Mouse (Mus musculus) heart, adult 18-20 months (tissue): Measurements from ENCODE around the gene Platr25. TPM values are rescaled to one million over a fixed set of nuclear protein-coding genes. Genes with fewer than 3 reads are reported as not detected.
"Not testable (repeated sequence)": the region's sequence is repeated elsewhere in the genome, so short reads cannot be mapped to it uniquely, and the experiment has no call there.

Experiments used
- DNase-seq, 2 experiments: peaks; one replicate each; pipeline ENCODE4 v3.0.0; 2021 to 2022; ENCODE audit warnings: mixed read lengths in 1 of 2
- long read RNA-seq, 2 experiments: library from polyadenylated mRNA; stranded (forward); transcript quantifications; one replicate each; pipeline ENCODE4 v2.0.0; 2021
- microRNA-seq, 2 experiments: library from miRNA; unstranded; fragments of <30 nt; microRNA quantifications; one replicate each; pipeline ENCODE4 v1.2.0; 2022
- total RNA-seq, 2 experiments: library from RNA; stranded (reverse); gene quantifications; 2 replicates each; pipeline ENCODE4 v1.2.3; 2021

Platr25 gene
- total RNA-seq, result 1 to 10 TPM; 2.1 to 2.6 TPM
- long read RNA-seq, experiment 1, partial matches to known transcripts, result 0 of 1 reads
- long read RNA-seq, experiment 1, other reads (novel, unspliced or antisense), result 1 of 1 reads
- long read RNA-seq, experiment 2, result 0 reads

DNA sequence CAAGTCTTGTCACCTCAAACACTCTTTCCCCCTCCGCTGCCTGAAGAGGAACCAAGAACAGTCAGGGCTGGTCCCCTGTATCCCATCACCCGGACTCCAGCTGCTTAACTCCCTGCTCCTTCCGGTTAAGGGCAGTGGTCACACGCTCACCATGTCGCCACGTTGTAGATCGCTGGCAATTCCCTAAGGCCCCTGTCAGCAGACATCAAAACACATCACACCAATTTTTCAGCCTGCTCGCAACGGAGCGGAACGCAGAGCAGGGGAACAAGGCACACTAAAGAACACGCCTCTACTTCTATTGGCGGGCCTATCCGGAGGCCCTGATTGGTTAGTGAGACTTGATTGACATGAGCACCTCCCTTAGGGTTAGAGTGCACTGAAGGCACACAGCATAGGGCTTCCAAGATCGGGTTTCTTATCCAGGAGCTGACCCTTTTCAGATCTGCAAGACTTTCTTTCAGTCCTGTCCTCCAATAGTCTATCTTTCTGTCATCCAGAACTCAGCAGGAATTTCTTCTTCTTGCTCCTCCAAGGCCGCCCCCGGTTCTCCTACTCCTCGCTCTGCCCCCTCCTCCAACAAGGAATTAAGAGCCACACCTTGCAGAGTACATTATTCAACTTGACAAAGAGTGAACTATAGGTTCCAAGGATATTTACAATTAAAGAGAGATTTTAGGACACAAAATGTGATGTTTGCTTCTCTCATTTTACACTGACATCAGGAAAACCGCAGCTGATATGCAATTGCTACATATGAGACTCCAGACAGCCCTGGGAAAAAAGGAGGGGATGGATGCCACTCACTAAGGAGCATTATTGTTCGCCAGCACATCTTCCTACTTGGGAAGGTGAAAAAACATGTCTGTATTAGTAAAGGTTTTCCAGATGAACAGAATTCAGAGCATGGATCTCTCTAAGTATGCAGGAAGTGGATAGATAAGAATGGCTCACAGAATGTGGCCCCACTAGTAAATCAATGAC lies at the start of gene Platr25:
Gene Platr25 (minus strand): TSS at position 278 of the 984 bp plus-strand sequence.
- DNase-seq, result peak; percentile 67 to 76

DNA sequence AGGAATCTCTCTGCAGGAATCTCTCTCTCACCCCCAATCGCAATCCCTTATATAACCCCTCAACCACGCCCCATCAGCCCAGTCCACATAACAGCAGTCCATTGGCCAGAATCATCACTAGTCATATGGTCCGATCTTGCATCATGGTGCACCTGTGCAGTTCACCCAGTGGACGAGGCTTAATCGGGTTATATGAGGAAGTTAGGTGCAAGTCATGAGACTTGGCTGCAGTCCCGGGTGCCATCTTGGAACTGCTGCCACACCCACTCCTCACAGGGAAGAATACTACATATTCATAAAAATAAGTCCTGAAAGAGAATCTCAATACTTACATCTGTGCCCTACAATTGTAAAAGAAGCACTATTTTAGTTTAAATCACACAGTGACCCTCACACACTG lies 47.5 kb upstream of the Platr25 start:
- not testable (repeated sequence) for DNase-seq

DNA sequence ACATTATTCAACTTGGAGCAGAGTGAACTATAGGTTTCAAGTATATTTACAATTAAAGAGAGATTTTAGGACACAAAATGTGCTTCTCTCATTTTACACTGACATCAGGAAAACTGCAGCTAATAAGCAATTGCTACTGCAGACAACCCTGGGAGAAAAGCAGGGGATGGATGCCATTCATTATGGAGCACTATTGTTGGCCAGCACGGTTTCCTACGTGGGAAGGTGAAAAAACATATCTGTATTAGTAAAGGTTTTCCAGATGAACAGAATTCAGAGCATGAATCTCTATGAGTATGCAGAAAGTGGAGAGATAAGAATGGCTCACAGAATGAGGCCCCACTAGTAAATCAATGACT lies 25.6 kb upstream of the Platr25 start:
- not testable (repeated sequence) for DNase-seq

DNA sequence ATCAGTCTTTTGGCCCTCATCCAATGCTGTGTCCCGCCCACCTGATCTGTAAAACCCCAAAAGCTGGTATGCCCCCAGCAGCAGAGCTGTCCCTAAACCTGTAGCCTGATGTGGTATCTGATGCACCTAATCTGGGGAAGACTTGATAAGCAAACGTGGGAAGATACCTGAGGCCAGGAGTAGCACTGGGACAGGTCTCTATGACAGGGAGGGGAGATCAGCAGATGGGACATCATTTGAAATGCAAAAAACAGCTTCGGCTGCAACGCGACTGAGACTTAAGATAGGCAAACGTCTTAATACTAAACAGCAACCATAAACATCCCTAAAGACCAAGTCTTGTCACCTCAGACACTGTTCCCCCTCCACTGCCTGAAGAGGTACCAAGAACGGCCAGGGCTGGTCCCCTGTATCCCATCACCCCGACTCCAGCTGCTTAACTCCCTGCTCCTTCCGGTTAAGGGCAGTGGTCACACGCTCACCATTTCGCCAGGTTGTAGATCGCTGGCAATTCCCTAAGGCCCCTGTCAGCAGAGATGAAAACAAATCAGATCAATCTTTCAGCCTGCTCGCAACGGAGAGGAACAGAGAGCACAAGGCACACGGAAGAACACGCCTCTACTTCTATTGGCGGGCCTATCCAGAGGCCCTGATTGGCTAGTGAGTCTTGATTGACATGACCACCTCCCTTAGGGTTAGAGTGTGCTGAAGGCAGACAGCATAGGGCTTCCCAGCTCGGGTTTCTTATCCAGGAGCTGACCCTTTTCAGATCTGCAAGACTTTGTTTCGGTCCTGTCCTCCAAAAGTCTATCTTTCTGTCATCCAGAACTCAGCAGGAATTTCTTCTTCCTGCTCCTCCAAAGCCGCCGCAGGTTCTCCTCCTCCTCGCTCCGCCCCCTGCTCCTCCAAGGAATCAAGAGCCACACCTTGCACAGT lies 25.0 kb upstream of the Platr25 start, which contains the start of gene Gm5141:
Gene Gm5141 (minus strand): TSS at position 610 of the 936 bp plus-strand sequence.
- peak; percentile 55 to 75 for DNase-seq

DNA sequence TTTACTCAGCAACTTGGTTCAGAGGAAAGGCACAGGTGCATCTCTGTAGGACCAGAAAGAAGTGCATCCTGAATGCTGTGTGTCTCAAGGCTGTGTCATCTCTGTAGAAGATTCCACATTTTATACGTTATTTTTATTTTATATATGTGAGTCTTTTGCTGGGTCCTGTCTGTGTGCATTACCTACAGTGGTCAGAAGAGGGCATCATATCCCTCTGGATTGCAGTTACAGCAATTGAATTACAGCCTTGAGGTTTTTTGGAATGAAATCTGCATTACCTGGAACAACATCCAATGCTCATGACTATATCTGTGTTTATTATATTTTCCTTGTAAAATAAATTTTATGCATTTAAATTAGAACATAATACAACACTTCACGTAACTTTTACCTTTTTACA lies 3.3 kb upstream of the Platr25 start:
- DNase-seq, result peak; percentile 2 to 21

DNA sequence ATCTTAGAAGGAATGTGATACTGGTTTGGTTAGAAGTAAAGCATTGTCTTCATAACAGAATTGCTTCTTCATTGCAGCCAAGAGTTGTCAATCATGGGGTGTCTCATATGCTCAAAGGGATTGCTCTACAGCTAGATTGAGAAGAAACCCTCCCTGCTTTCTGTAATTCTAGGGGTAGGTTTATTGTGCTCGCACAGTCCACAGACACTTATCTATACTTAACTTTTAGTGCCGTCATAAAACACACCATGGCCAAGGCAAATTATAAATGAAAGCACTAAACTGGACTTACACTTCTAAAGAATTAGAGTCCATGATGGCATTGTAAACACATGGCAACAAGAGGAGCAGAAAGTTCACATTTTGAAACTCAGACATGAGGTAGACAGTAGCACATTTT lies 27.2 kb downstream of the Platr25 start:
- DNase-seq, result no peak

DNA sequence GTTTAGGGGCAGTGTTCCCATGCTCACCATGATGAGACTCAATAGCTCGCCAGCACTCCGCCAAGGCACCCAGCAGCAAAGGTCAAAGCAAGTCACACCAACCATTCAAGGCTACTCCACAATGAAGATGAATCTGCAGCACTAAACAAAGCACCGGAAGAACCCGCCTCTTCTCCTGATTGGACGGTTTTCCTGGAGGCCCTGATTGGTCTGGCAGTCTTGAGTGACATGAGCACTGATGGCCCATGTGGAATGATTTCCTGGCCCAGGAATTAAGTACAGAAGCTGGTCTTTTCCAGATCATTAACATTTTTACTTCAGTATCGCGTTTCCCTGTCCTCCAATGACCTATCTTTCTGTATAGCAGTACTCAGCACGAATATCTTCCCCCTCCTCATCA lies 47.9 kb downstream of the Platr25 start:
- not testable (repeated sequence) for DNase-seq

DNA sequence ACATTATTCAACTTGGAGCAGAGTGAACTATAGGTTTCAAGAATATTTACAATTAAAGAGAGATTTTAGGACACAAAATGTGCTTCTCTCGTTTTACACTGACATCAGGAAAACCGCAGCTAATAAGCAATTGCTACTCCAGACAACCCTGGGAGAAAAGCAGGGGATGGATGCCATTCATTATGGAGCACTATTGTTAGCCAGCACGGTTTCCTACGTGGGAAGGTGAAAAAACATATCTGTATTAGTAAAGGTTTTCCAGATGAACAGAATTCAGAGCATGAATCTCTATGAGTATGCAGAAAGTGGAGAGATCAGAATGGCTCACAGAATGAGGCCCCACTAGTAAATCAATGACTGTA lies 75.2 kb downstream of the Platr25 start:
- DNase-seq, result not testable (repeated sequence)

DNA sequence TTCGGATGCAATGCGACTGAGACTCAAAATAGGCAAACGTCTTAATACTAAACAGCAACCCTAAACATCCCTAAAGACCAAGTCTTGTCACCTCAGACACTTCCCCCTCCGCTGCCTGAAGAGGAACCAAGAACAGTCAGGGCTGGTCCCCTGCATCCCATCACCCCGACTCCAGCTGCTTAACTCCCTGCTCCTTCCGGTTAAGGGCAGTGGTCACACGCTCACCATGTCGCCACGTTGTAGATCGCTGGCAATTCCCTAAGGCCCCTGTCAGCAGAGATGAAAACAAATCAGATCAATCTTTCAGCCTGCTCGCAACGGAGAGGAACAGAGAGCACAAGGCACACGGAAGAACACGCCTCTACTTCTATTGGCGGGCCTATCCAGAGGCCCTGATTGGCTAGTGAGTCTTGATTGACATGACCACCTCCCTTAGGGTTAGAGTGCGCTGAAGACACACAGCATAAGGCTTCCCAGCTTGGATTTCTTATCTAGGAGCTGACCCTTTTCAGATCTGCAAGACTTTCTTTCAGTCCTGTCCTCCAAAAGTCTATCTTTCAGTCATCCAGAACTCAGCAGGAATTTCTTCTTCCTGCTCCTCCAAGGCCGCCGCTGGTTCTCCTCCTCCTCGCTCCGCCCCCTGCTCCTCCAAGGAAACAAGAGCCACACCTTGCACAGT lies 75.8 kb downstream of the Platr25 start:
- peak; percentile 59 for DNase-seq

DNA sequence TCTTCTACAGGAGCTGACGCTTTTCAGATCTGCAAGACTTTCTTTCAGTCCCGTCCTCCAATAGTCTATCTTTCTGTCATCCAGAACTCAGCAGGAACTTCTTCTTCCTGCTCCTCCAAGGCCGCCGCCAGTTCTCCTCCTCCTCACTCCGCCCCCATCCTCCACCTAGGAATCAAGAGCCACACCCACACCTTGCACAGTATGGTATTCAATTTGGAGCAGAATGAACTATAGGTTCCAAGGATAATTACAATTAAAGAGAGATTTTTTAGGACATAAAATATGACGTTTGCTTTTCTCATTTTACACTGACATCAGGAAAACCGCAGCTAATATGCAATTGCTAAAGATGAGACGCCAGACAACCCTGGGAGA lies 107.2 kb downstream of the Platr25 start:
- DNase-seq, result no peak

DNA sequence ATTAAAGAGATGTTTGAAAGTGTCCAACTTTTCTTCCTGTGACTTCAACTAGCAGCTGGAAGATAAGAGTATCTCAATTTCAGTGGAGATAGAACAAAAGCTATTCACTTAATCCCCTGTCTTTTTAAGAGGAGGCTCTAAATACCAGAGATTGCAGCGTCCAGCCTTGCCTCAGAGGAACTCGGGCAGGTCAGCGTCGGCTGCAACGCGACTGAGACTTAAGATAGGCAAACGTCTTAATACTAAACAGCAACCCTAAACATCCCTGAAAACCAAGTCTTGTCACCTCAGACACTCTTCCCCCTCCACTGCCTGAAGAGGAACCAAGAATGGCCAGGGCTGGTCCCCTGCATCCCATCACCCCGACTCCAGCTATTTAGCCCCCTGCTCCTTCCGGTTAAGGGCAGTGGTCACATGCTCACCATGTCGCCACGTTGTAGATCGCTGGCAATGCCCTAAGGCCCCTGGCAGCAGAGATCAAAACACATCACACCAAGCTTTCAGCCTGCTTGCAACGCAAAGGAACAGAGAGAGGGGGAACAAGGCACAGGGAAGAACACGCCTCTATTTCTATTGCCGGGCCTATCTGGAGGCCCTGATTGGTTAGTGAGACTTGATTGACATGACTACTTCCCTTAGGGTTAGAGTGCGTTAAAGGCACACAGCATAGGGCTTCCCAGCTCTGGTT lies 107.7 kb downstream of the Platr25 start:
- DNase-seq, result peak; percentile 81 to 90

DNA sequence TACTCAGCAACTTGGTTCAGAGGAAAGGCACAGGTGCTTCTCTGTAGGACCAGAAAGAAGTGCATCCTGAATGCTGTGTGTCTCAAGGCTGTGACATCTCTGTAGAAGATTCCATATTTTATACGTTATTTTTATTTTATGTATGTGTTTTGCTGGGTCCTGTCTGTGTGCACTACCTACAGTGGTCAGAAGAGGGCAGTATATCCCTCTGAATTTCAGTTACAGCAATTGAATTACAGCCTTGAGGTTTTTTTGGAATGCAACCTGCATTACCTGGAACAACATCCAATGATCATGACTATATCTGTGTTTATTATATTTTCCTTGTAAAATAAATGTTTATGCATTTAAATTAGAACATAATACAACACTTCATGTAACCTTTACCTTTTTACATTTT lies 133.4 kb downstream of the Platr25 start:
- peak; percentile 2 to 29 for DNase-seq

DNA sequence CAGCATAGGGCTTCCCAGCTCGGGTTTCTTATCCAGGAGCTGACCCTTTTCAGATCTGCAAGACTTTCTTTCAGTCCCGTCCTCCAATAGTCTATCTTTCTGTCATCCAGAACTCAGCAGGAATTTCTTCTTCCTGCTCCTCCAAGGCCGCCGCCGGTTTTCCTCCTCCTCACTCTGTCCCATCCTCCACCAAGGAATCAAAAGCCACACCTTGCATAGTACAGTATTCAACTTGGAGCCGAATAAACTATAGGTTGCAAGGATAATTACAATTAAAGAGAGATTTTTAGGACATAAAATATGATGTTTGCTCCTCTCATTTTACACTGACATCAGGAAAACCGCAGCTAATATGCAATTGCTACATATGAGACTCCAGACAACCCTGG lies 136.2 kb downstream of the Platr25 start:
- not testable (repeated sequence) for DNase-seq

DNA sequence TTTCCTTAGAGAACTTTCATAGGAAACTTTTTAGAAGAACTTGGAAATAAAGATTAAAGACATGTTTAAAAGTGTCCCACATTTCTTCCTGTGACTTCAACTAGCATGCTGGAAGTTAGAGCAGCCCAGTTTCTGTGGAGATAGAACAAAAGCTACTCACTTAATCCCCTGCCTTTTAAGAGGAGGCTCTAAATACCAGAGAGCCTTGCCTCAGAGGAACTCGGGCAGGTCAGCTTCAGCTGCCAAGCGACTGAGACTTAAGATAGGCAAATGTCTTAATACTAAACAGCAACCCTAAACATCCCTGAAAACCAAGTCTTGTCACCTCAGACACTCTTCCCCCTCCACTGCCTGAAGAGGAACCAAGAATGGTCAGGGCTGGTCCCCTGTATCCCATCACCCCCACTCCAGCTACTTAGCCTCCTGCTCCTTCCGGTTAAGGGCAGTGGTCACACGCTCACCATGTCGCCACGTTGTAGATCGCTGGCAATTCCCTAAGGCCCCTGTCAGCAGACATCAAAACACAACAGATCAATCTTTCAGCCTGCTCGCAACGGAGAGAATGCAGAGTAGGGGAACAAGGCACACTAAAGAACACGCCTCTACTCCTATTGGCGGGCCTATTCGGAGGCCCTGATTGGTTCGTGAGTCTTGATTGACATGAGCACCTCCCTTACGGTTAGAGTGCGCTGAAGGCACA lies 136.8 kb downstream of the Platr25 start, which contains the start of gene 6720489N17Rik:
Gene 6720489N17Rik (minus strand): TSS at position 606 of the 700 bp plus-strand sequence.
- peak; percentile 86 to 91 for DNase-seq

Small RNA genes within 50 kb of the gene (microRNA-seq; reads per million reads assigned to microRNA genes)
- gene Gm24020 (0 reads per million in 2 experiments), gene Gm24588 (0 reads per million in 2 experiments), gene Mir713 (0 reads per million in 2 experiments)

Other genes starting within 250 kb of the Platr25 start
- 1 to 10 TPM in 1 of 2 experiments, not detected in 1; 1.3 TPM for gene Zfp935, start 202.2 kb downstream of the Platr25 start, total RNA-seq
- 1 to 10 TPM; 4.2 to 4.4 TPM for gene Zfp934, start 189.5 kb downstream of the Platr25 start, total RNA-seq
- gene 6720489N17Rik, start 136.5 kb downstream of the Platr25 start, total RNA-seq, result under 1 TPM; 0.55 to 0.87 TPM
- under 1 TPM; 0.52 to 0.72 TPM for gene Gm5141, start 25.1 kb upstream of the Platr25 start, total RNA-seq
- gene Fbp2, start 97.7 kb upstream of the Platr25 start, total RNA-seq, result 10 to 100 TPM; 23.7 to 25.1 TPM
- gene Fbp1, start 127.6 kb upstream of the Platr25 start, total RNA-seq, result under 1 TPM; 0.20 to 0.31 TPM
- gene 2010111I01Rik, start 204.2 kb upstream of the Platr25 start, total RNA-seq, result 10 to 100 TPM; 82.0 to 84.9 TPM